In the genomic region with DNA sequence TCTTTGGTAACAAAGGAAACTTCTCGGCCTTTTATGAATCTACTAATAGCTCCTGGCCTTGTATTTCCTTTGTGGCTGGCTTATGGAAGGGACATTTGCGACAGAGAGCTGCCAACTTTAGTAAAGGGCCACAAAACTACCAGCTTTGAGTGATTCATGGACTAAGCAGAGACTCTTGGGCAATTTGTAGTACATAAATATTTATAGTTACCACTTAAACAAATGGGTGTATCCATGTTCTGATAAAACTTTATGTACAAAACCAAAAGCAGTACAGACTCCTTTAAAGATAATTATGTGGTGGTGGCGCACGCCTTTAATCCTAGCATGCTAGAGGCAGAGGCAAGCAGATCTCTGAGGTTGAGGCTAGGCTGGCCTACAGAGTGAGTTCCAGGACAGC, we compare ENCODE assay signal across 25 mouse cellular contexts.
"Had no signal": no experiment of that assay in that cellular context is flagged by ENCODE, and none has a peak within 500 bp of the region (broad histone marks: within the 10 kb centered on the region; RNA-seq: fewer than 3 reads in every experiment).

No protein-coding gene starts in this region.

- DNase-seq: gastrocnemius, adult 2 months; gastrocnemius, postnatal 10 days; gastrocnemius, postnatal 25 days; heart, postnatal 10 days; heart, postnatal 4 days; kidney, adult 18-20 months; kidney, adult 8-10 months; kidney, postnatal 14 days; kidney, postnatal 36 days; layer of hippocampus, adult 9-11 months; layer of hippocampus, postnatal 36 days; left cerebral cortex, postnatal 4 days had no signal

- H3K4me2 ChIP-seq: heart, embryonic 12.5 days; hindbrain, embryonic 12.5 days; hindbrain, embryonic 14.5 days; intestine, embryonic 15.5 days; kidney, embryonic 15.5 days; limb, embryonic 13.5 days; limb, embryonic 15.5 days had no signal

- H3K9ac ChIP-seq: heart, embryonic 12.5 days; hindbrain, embryonic 12.5 days; hindbrain, embryonic 14.5 days; intestine, embryonic 15.5 days; kidney, embryonic 15.5 days; limb, embryonic 13.5 days; limb, embryonic 15.5 days had no signal

- H3K9me3 ChIP-seq: heart, embryonic 10.5 days; heart, embryonic 12.5 days; hindbrain, embryonic 10.5 days; hindbrain, embryonic 12.5 days; intestine, embryonic 15.5 days; kidney, embryonic 15.5 days; limb, embryonic 13.5 days; limb, embryonic 15.5 days had no signal

- ATAC-seq: hindbrain, embryonic 16.5 days; inflammation-experienced regulatory T-cells, adult 6 months; intestine, embryonic 15.5 days; intestine, postnatal 0 days had no signal

- H3K36me3 ChIP-seq: heart, embryonic 10.5 days; heart, embryonic 12.5 days; intestine, embryonic 15.5 days; limb, embryonic 15.5 days had no signal

- H3K4me1 ChIP-seq: heart, embryonic 10.5 days; heart, embryonic 12.5 days; hindbrain, embryonic 10.5 days; hindbrain, embryonic 12.5 days; intestine, embryonic 15.5 days; kidney, embryonic 15.5 days; limb, embryonic 13.5 days; limb, embryonic 15.5 days had no signal

- H3K4me3 ChIP-seq: gastrocnemius, adult 2 months; heart, embryonic 10.5 days; heart, embryonic 12.5 days; hindbrain, embryonic 10.5 days; hindbrain, embryonic 12.5 days; intestine, embryonic 15.5 days; kidney, embryonic 15.5 days; limb, embryonic 13.5 days; limb, embryonic 15.5 days had no signal

- H3K27ac ChIP-seq: gastrocnemius, adult 2 months; heart, embryonic 10.5 days; hindbrain, embryonic 10.5 days; hindbrain, embryonic 12.5 days; hindbrain, embryonic 14.5 days; intestine, embryonic 15.5 days; kidney, embryonic 15.5 days; kidney, postnatal 0 days; limb, embryonic 13.5 days; limb, embryonic 15.5 days had no signal

- H3K27me3 ChIP-seq: heart, embryonic 12.5 days; hindbrain, embryonic 12.5 days; intestine, embryonic 15.5 days; kidney, embryonic 15.5 days; limb, embryonic 13.5 days; limb, embryonic 15.5 days had no signal
